Mouse (Mus musculus): ENCODE results near the gene Nhlh2. TPM values are rescaled to one million over a fixed set of nuclear protein-coding genes. Genes with fewer than 3 reads are reported as not detected.

The Nhlh2 gene
- polyA plus RNA-seq, 1 experiment from 2014 or later = not detected

- no peaks in the 10 kb centered on the region for H3K9me3 ChIP-seq (replicated peaks; ENCODE audit: control insufficient read depth, low read length)
- no peak overlapping the region for H3K4me2 ChIP-seq (ENCODE audit: low read depth, low read length)
- no peaks in the 10 kb centered on the region for H3K36me3 ChIP-seq (ENCODE audit: control insufficient read depth, insufficient read depth)
- WGBS (ENCODE audit: insufficient replicate concordance) = 60% methylated on average over 4 of the region's 4 CpGs
- ATAC-seq (ENCODE audit: low read depth) = no peak
- no peak overlapping the region for H3K9ac ChIP-seq (ENCODE audit: low read depth, low read length)
- no peaks in the 10 kb centered on the region for H3K27me3 ChIP-seq (ENCODE audit: control insufficient read depth, insufficient read depth, low read depth, low read length)
- no peak overlapping the region for H3K27ac ChIP-seq (ENCODE audit: low read length)
- H3K4me1 ChIP-seq (ENCODE audit: control insufficient read depth, low read depth, low read length) = no peaks in the 10 kb centered on the region
- H3K4me3 ChIP-seq (ENCODE audit: low read depth, low read length) = no peak overlapping the region
Observed at GRCm38 (mm10) chr3:102041632-102042031, 31.8 kb downstream of the Nhlh2 start.

- Histone ChIP-seq H3K9ac (ENCODE audit: low read depth, low read length) (no peak overlapping the region), H3K9me3 (replicated peaks; ENCODE audit: control insufficient read depth, low read length) (no peaks in the 10 kb centered on the region), H3K4me1 (ENCODE audit: control insufficient read depth, low read depth, low read length) (no peaks in the 10 kb centered on the region), H3K4me3 (ENCODE audit: low read depth, low read length) (no peak overlapping the region), H3K27me3 (ENCODE audit: control insufficient read depth, insufficient read depth, low read depth, low read length) (no peaks in the 10 kb centered on the region), H3K36me3 (ENCODE audit: control insufficient read depth, insufficient read depth) (no peaks in the 10 kb centered on the region), H3K4me2 (ENCODE audit: low read depth, low read length) (no peak overlapping the region), H3K27ac (ENCODE audit: low read length) (no peak overlapping the region)
- WGBS (ENCODE audit: insufficient replicate concordance) = 23% methylated on average over 3 of the region's 3 CpGs
- no peak for ATAC-seq (ENCODE audit: low read depth)
Observed at GRCm38 (mm10) chr3:102045071-102045470, 35.2 kb downstream of the Nhlh2 start.

DNA sequence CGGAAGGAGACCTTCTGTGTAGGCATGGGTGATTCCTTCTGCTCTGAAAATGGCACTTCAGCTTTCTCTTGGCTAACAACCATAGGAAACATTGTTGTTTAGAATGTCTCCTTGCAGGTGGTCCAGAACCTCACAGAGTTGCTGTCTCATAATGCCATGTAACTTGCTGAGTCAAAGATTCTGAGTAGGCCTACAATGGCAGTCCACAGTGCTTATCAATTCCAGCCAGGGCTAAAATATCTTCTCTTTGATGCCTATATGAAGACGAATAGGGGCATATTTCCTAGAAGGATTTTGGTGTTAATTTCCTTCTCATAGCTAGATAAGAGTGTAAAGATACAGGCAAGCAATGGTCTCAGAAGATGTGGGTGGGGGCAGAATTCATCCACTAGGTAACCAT lies 37.7 kb downstream of the Nhlh2 start:
- H3K4me2 ChIP-seq (ENCODE audit: low read depth, low read length) = no peak overlapping the region
- WGBS (ENCODE audit: insufficient replicate concordance) = 43% methylated on average over 2 of the region's 2 CpGs
- H3K27ac ChIP-seq (ENCODE audit: low read length) = no peak overlapping the region
- no peaks in the 10 kb centered on the region for H3K9me3 ChIP-seq (replicated peaks; ENCODE audit: control insufficient read depth, low read length)
- no peak overlapping the region for H3K4me3 ChIP-seq (ENCODE audit: low read depth, low read length)
- no peaks in the 10 kb centered on the region for H3K4me1 ChIP-seq (ENCODE audit: control insufficient read depth, low read depth, low read length)
- no peak for ATAC-seq (ENCODE audit: low read depth)
- H3K36me3 ChIP-seq (ENCODE audit: control insufficient read depth, insufficient read depth) = no peaks in the 10 kb centered on the region
- H3K27me3 ChIP-seq (ENCODE audit: control insufficient read depth, insufficient read depth, low read depth, low read length) = no peaks in the 10 kb centered on the region; the same call in 1 of the 2 replicates
- H3K9ac ChIP-seq (ENCODE audit: low read depth, low read length) = no peak overlapping the region

GRCm38 (mm10) chr3:102049207-102050104 lies 39.6 kb downstream of the Nhlh2 start:
- no peak overlapping the region for H3K4me3 ChIP-seq (ENCODE audit: low read depth, low read length)
- no peaks in the 10 kb centered on the region; the same call in 1 of the 2 replicates for H3K27me3 ChIP-seq (ENCODE audit: control insufficient read depth, insufficient read depth, low read depth, low read length)
- H3K9me3 ChIP-seq (replicated peaks; ENCODE audit: control insufficient read depth, low read length) = no peaks in the 10 kb centered on the region
- no peak overlapping the region for H3K27ac ChIP-seq (ENCODE audit: low read length)
- WGBS (ENCODE audit: insufficient replicate concordance) = 68% methylated on average over 14 of the region's 14 CpGs
- H3K4me2 ChIP-seq (ENCODE audit: low read depth, low read length) = no peak overlapping the region
- no peaks in the 10 kb centered on the region for H3K36me3 ChIP-seq (ENCODE audit: control insufficient read depth, insufficient read depth)
- ATAC-seq (ENCODE audit: low read depth) = no peak
- no peak overlapping the region for H3K9ac ChIP-seq (ENCODE audit: low read depth, low read length)
- no peaks in the 10 kb centered on the region for H3K4me1 ChIP-seq (ENCODE audit: control insufficient read depth, low read depth, low read length)

DNA sequence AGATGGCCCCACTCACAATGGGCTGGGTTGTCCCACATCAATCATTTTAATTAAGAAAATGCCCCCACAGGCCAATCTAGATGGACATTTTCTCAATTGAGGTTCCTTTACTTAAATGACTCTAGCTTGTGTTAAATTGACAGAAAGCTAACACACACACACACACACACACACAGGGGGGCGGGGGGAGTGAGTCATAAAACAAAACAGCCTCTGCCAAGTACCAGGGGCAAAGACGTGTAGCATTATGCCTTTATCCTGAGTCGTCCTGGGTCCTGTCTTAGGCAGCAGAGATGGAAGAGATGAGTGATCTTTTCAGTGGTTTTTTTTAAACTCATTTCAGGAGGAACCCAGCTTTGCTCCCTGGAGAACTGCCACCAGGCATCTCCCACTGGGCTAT lies 42.2 kb downstream of the Nhlh2 start:
- H3K9me3 ChIP-seq (replicated peaks; ENCODE audit: control insufficient read depth, low read length) = no peaks in the 10 kb centered on the region
- no peak overlapping the region for H3K4me3 ChIP-seq (ENCODE audit: low read depth, low read length)
- H3K36me3 ChIP-seq (ENCODE audit: control insufficient read depth, insufficient read depth) = no peaks in the 10 kb centered on the region
- ATAC-seq (ENCODE audit: low read depth) = no peak
- no peak overlapping the region for H3K9ac ChIP-seq (ENCODE audit: low read depth, low read length)
- H3K27ac ChIP-seq (ENCODE audit: low read length) = no peak overlapping the region
- WGBS (ENCODE audit: insufficient replicate concordance) = 46% methylated on average over 3 of the region's 3 CpGs
- no peaks in the 10 kb centered on the region for H3K4me1 ChIP-seq (ENCODE audit: control insufficient read depth, low read depth, low read length)
- H3K4me2 ChIP-seq (ENCODE audit: low read depth, low read length) = no peak overlapping the region
- no peaks in the 10 kb centered on the region; the same call in 1 of the 2 replicates for H3K27me3 ChIP-seq (ENCODE audit: control insufficient read depth, insufficient read depth, low read depth, low read length)

- no peaks in the 10 kb centered on the region; the same call in 1 of the 2 replicates for H3K27me3 ChIP-seq (ENCODE audit: control insufficient read depth, insufficient read depth, low read depth, low read length)
- WGBS (ENCODE audit: insufficient replicate concordance) = 55% methylated on average over 8 of the region's 8 CpGs
- no peak for ATAC-seq (ENCODE audit: low read depth)
Observed at GRCm38 (mm10) chr3:102053293-102053692, 43.4 kb downstream of the Nhlh2 start.

GRCm38 (mm10) chr3:102055878-102056277 lies 46.0 kb downstream of the Nhlh2 start:
- no peak overlapping the region for H3K4me2 ChIP-seq (ENCODE audit: low read depth, low read length)
- H3K9me3 ChIP-seq (replicated peaks; ENCODE audit: control insufficient read depth, low read length) = no peaks in the 10 kb centered on the region
- H3K9ac ChIP-seq (ENCODE audit: low read depth, low read length) = no peak overlapping the region
- ATAC-seq (ENCODE audit: low read depth) = no peak
- 65% methylated on average over 4 of the region's 4 CpGs for WGBS (ENCODE audit: insufficient replicate concordance)
- no peaks in the 10 kb centered on the region; the same call in 1 of the 2 replicates for H3K27me3 ChIP-seq (ENCODE audit: control insufficient read depth, insufficient read depth, low read depth, low read length)
- no peaks in the 10 kb centered on the region for H3K4me1 ChIP-seq (ENCODE audit: control insufficient read depth, low read depth, low read length)
- H3K4me3 ChIP-seq (ENCODE audit: low read depth, low read length) = no peak overlapping the region
- no peaks in the 10 kb centered on the region for H3K36me3 ChIP-seq (ENCODE audit: control insufficient read depth, insufficient read depth)
- no peak overlapping the region for H3K27ac ChIP-seq (ENCODE audit: low read length)

More at GRCm38 (mm10) chr3:102053293-102053692, 43.4 kb downstream of the Nhlh2 start:
- no peaks in the 10 kb centered on the region for H3K9me3 ChIP-seq (replicated peaks; ENCODE audit: control insufficient read depth, low read length)
- H3K4me2 ChIP-seq (ENCODE audit: low read depth, low read length) = no peak overlapping the region
- H3K4me3 ChIP-seq (ENCODE audit: low read depth, low read length) = no peak overlapping the region
- H3K4me1 ChIP-seq (ENCODE audit: control insufficient read depth, low read depth, low read length) = no peaks in the 10 kb centered on the region
- H3K9ac ChIP-seq (ENCODE audit: low read depth, low read length) = no peak overlapping the region
- H3K27ac ChIP-seq (ENCODE audit: low read length) = no peak overlapping the region
- no peaks in the 10 kb centered on the region for H3K36me3 ChIP-seq (ENCODE audit: control insufficient read depth, insufficient read depth)

- Histone ChIP-seq H3K4me1 (ENCODE audit: control insufficient read depth, low read depth, low read length) (no peaks in the 10 kb centered on the region; the same call in 1 of the 2 replicates), H3K27ac (ENCODE audit: low read length) (no peak overlapping the region), H3K27me3 (ENCODE audit: control insufficient read depth, insufficient read depth, low read depth, low read length) (no peaks in the 10 kb centered on the region), H3K4me3 (ENCODE audit: low read depth, low read length) (no peak overlapping the region), H3K9ac (ENCODE audit: low read depth, low read length) (no peak overlapping the region), H3K4me2 (ENCODE audit: low read depth, low read length) (no peak overlapping the region), H3K36me3 (ENCODE audit: control insufficient read depth, insufficient read depth) (no peaks in the 10 kb centered on the region), H3K9me3 (replicated peaks; ENCODE audit: control insufficient read depth, low read length) (no peaks in the 10 kb centered on the region)
- 44% methylated on average over 6 of the region's 6 CpGs for WGBS (ENCODE audit: insufficient replicate concordance)
- no peak for ATAC-seq (ENCODE audit: low read depth)
Observed at GRCm38 (mm10) chr3:102060065-102060464, 50.2 kb downstream of the Nhlh2 start.
